Mouse (Mus musculus): Measurements from ENCODE around the gene Mmd. TPM values are rescaled to one million over a fixed set of nuclear protein-coding genes. Genes with fewer than 3 reads are reported as not detected.

Mmd gene
- polyA plus RNA-seq, 1 experiment, result 17.0 TPM

GRCm38 (mm10) chr11:90326146-90326545 lies 76.9 kb downstream of the Mmd start:
- TF ChIP-seq POLR2A (IDR thresholded peaks at IDR 0.05; ENCODE audit: borderline replicate concordance, control insufficient read depth, low read depth, low read length) (no peak), CTCF (IDR thresholded peaks at IDR 0.05; ENCODE audit: control insufficient read depth, insufficient read depth, low read length) (no peak)
- Histone ChIP-seq H3K4me3 (replicated peaks; ENCODE audit: control insufficient read depth, low read depth, low read length) (no peak overlapping the region), H3K27ac (ENCODE audit: control insufficient read depth, insufficient read depth, low read depth, low read length, poor library complexity) (no peak overlapping the region), H3K4me1 (ENCODE audit: control insufficient read depth, insufficient read depth, low read length) (no peaks in the 10 kb centered on the region)
- WGBS, result 88% methylated on average over 5 of the region's 5 CpGs

DNA sequence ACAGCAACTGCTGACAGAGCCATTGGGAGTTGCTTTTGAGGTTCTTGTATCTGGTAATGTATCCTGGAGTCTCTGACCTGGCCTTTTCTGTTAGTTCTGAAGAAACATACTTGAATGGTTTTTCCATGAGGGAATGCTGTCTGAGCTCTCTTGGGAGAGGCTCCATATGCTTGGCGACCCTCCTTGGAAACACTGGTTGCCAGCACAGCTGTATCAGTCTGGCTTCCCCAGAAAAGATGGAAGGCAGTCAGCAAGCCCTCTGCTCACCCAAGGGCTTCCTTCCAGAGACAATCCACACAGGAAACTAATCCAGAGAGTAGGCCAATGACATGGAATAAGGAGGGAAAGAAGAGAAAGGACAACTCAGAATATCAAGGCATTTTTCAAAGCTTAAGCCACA lies 77.6 kb downstream of the Mmd start:
- Histone ChIP-seq H3K4me1 (ENCODE audit: control insufficient read depth, insufficient read depth, low read length) (no peaks in the 10 kb centered on the region), H3K27ac (ENCODE audit: control insufficient read depth, insufficient read depth, low read depth, low read length, poor library complexity) (no peak overlapping the region), H3K4me3 (replicated peaks; ENCODE audit: control insufficient read depth, low read depth, low read length) (no peak overlapping the region)
- no peak for TF ChIP-seq CTCF (IDR thresholded peaks at IDR 0.05; ENCODE audit: control insufficient read depth, insufficient read depth, low read length)
- TF ChIP-seq POLR2A (IDR thresholded peaks at IDR 0.05; ENCODE audit: borderline replicate concordance, control insufficient read depth, low read depth, low read length), result no peak
- 63% methylated on average over 1 of the region's 1 CpGs for WGBS

Other genes starting within 250 kb of the Mmd start
- 7.7 and 9.9 TPM in 2 replicates for gene Pctp, start 246.6 kb upstream of the Mmd start, polyA plus RNA-seq (2011; ENCODE audit: insufficient read depth, insufficient read length, low replicate concordance, missing spikeins)
- gene Tmem100, start 219.1 kb upstream of the Mmd start, polyA plus RNA-seq (2011; ENCODE audit: insufficient read depth, insufficient read length, low replicate concordance, missing spikeins), result 1.1 TPM in 1 of 2 replicates, not detected in the other
- 1.3 and 3.2 TPM in 2 replicates for gene Gm45716, start 61.8 kb upstream of the Mmd start, polyA plus RNA-seq (2011; ENCODE audit: insufficient read depth, insufficient read length, low replicate concordance, missing spikeins)
- gene Hlf, start 141.4 kb downstream of the Mmd start, polyA plus RNA-seq (2011; ENCODE audit: insufficient read depth, insufficient read length, low replicate concordance, missing spikeins), result 1.5 and 6.2 TPM in 2 replicates